Mouse (Mus musculus) limb, embryonic 15.5 days (tissue): ENCODE measurements around the gene Acsm3. TPM values are rescaled to one million over a fixed set of nuclear protein-coding genes. Genes with fewer than 3 reads are reported as not detected.
A peak's percentile ranks its signal among the peaks of the same experiment; 100 is the strongest.

Experiments
- ATAC-seq: fragments of 200-750 bp; cut with Nextera tagmentation; 2 replicates; pipeline ENCODE4 v1.8.0; 2017; ENCODE audit warnings: low read depth, moderate TSS enrichment; ENCODE audit not compliant: insufficient number of reproducible peaks, low FRiP score, low TSS enrichment
- H3K27ac ChIP-seq: fragments of 300-500 bp; sonication (generic); 2 replicates; pipeline ENCODE4 v1.5.1; 2015; ENCODE audit warnings: moderate library complexity, mild to moderate bottlenecking, inconsistent platforms
- H3K27me3 ChIP-seq: fragments of 300-500 bp; sonication (generic); 2 replicates; pipeline ENCODE4 v1.6.1; 2015; ENCODE audit warnings: inconsistent platforms
- H3K36me3 ChIP-seq: fragments of 300-500 bp; sonication (generic); 2 replicates; pipeline ENCODE4 v1.6.1; 2015; ENCODE audit warnings: inconsistent platforms
- H3K4me1 ChIP-seq: fragments of 300-500 bp; sonication (generic); 2 replicates; pipeline ENCODE4 v1.6.1; 2015; ENCODE audit warnings: inconsistent platforms
- H3K4me2 ChIP-seq: fragments of 300-500 bp; sonication (generic); 2 replicates; pipeline ENCODE4 v1.6.1; 2015; ENCODE audit warnings: mild to moderate bottlenecking, inconsistent platforms
- H3K4me3 ChIP-seq: fragments of 300-500 bp; sonication (generic); 2 replicates; pipeline ENCODE4 v1.5.1; 2015; ENCODE audit warnings: mild to moderate bottlenecking, inconsistent platforms
- H3K9ac ChIP-seq: fragments of 300-500 bp; sonication (generic); 2 replicates; pipeline ENCODE4 v1.6.1; 2015; ENCODE audit warnings: inconsistent platforms
- H3K9me3 ChIP-seq: fragments of 300-500 bp; sonication (generic); 2 replicates; pipeline ENCODE4 v1.6.1; 2016; ENCODE audit warnings: inconsistent platforms
- WGBS: fragments of 180-500 bp; shearing (Covaris S2); methylation state at CpG from one replicate; pipeline ENCODE4 v1.1.7; 2015; 5-methylcytosine and 5-hydroxymethylcytosine counted together
- polyA plus RNA-seq: library from polyadenylated mRNA; unstranded; fragments of >200 nt; fragmentation: Nextera tagmentation; extraction: Ambion mirVana; gene quantifications from 2 replicates; pipeline ENCODE4 v1.2.1, GENCODE M21; 2015

Acsm3 gene
- polyA plus RNA-seq, 1 experiment from 2014 or later = 0.37 TPM

- Histone ChIP-seq H3K4me3 (no peak overlapping the region), H3K27ac (no peak overlapping the region), H3K36me3 (no peaks in the 10 kb centered on the region), H3K4me1 (no peaks in the 10 kb centered on the region), H3K4me2 (no peak overlapping the region), H3K9ac (no peak overlapping the region), H3K9me3 (no peaks in the 10 kb centered on the region), H3K27me3 (no peaks in the 10 kb centered on the region)
- ATAC-seq = no peak
- WGBS = 82% methylated on average over 1 of the region's 1 CpGs
These were observed 7.0 kb upstream of the Acsm3 start for GRCm38 (mm10) chr7:119753696-119754095.

- H3K4me2 ChIP-seq = no peak overlapping the region
- H3K4me1 ChIP-seq = no peaks in the 10 kb centered on the region
- 27% methylated on average over 4 of the region's 4 CpGs for WGBS
- ATAC-seq = no peak
- H3K4me3 ChIP-seq = no peak overlapping the region
- no peak overlapping the region for H3K9ac ChIP-seq
- no peaks in the 10 kb centered on the region for H3K36me3 ChIP-seq
- no peaks in the 10 kb centered on the region for H3K9me3 ChIP-seq
- no peak overlapping the region for H3K27ac ChIP-seq
- H3K27me3 ChIP-seq = no peaks in the 10 kb centered on the region
These were observed 1.5 kb downstream of the Acsm3 start for GRCm38 (mm10) chr7:119762166-119762697.

GRCm38 (mm10) chr7:119764377-119764776 lies 3.7 kb downstream of the Acsm3 start:
- H3K9ac ChIP-seq = no peak overlapping the region
- no peaks in the 10 kb centered on the region for H3K27me3 ChIP-seq
- no peak overlapping the region for H3K4me3 ChIP-seq
- H3K36me3 ChIP-seq = no peaks in the 10 kb centered on the region
- H3K4me2 ChIP-seq = no peak overlapping the region
- H3K4me1 ChIP-seq = no peaks in the 10 kb centered on the region
- WGBS = 75% methylated on average over 3 of the region's 3 CpGs
- no peaks in the 10 kb centered on the region for H3K9me3 ChIP-seq
- no peak overlapping the region for H3K27ac ChIP-seq
- no peak for ATAC-seq

- no peaks in the 10 kb centered on the region for H3K9me3 ChIP-seq
- 66% methylated on average over 6 of the region's 6 CpGs for WGBS
- no peak overlapping the region for H3K4me2 ChIP-seq
- no peak for ATAC-seq
- H3K27ac ChIP-seq = no peak overlapping the region
- no peaks in the 10 kb centered on the region for H3K36me3 ChIP-seq
- no peak overlapping the region for H3K4me3 ChIP-seq
- no peak overlapping the region for H3K9ac ChIP-seq
- H3K4me1 ChIP-seq = no peaks in the 10 kb centered on the region
- H3K27me3 ChIP-seq = no peaks in the 10 kb centered on the region
These were observed 6.3 kb downstream of the Acsm3 start for GRCm38 (mm10) chr7:119766996-119767395.

- Histone ChIP-seq H3K4me1 (no peaks in the 10 kb centered on the region), H3K36me3 (no peaks in the 10 kb centered on the region), H3K4me2 (no peak overlapping the region), H3K9me3 (no peaks in the 10 kb centered on the region), H3K27me3 (no peaks in the 10 kb centered on the region), H3K9ac (no peak overlapping the region), H3K4me3 (no peak overlapping the region), H3K27ac (no peak overlapping the region)
- no peak for ATAC-seq
- WGBS = 91% methylated on average over 8 of the region's 8 CpGs
These were observed 9.2 kb downstream of the Acsm3 start for GRCm38 (mm10) chr7:119769895-119770294.

- WGBS = 95% methylated on average over 2 of the region's 2 CpGs
- ATAC-seq = no peak
These were observed 22.7 kb downstream of the Acsm3 start for GRCm38 (mm10) chr7:119783453-119783852.

GRCm38 (mm10) chr7:119784908-119785307 lies 24.2 kb downstream of the Acsm3 start:
- Histone ChIP-seq H3K4me3 (no peak overlapping the region), H3K36me3 (peaks cover 46% of the 10 kb centered on the region), H3K27ac (no peak overlapping the region), H3K4me2 (no peak overlapping the region), H3K27me3 (no peaks in the 10 kb centered on the region), H3K9ac (no peak overlapping the region), H3K4me1 (no peaks in the 10 kb centered on the region), H3K9me3 (no peaks in the 10 kb centered on the region)
- ATAC-seq = no peak
- WGBS = 93% methylated on average over 5 of the region's 5 CpGs

More at GRCm38 (mm10) chr7:119783453-119783852, 22.7 kb downstream of the Acsm3 start:
- H3K36me3 ChIP-seq = peaks cover 40% of the 10 kb centered on the region
- H3K27ac ChIP-seq = no peak overlapping the region
- H3K27me3 ChIP-seq = no peaks in the 10 kb centered on the region
- no peak overlapping the region for H3K4me2 ChIP-seq
- H3K4me1 ChIP-seq = no peaks in the 10 kb centered on the region
- H3K4me3 ChIP-seq = no peak overlapping the region
- no peak overlapping the region for H3K9ac ChIP-seq
- no peaks in the 10 kb centered on the region for H3K9me3 ChIP-seq

- Histone ChIP-seq H3K9me3 (no peaks in the 10 kb centered on the region), H3K9ac (no peak overlapping the region), H3K4me2 (no peak overlapping the region), H3K4me3 (no peak overlapping the region), H3K36me3 (peaks cover 43% of the 10 kb centered on the region), H3K4me1 (peaks cover 8% of the 10 kb centered on the region; the same call in 1 of the 2 replicates), H3K27ac (no peak overlapping the region), H3K27me3 (no peaks in the 10 kb centered on the region)
- WGBS = 87% methylated on average over 3 of the region's 3 CpGs
- no peak for ATAC-seq
These were observed 28.3 kb downstream of the Acsm3 start for GRCm38 (mm10) chr7:119789024-119789423.

GRCm38 (mm10) chr7:119793586-119794250 lies 33.0 kb downstream of the Acsm3 start, which contains the start of the genes Rexo5 and Eri2:
Rexo5 (plus strand) TSS chr7:119794006.
Eri2 (minus strand) TSS chr7:119794058.
- Histone ChIP-seq H3K27me3 (no peaks in the 10 kb centered on the region), H3K4me3 (peak within 1 kb of the TSS; percentile 73), H3K27ac (peak within 1 kb of the TSS; percentile 79), H3K36me3 (peaks cover 16% of the 10 kb centered on the region), H3K9me3 (no peaks in the 10 kb centered on the region), H3K9ac (peak within 1 kb of the TSS; percentile 62), H3K4me2 (peak within 1 kb of the TSS; percentile 77), H3K4me1 (peaks cover 12% of the 10 kb centered on the region; the same call in 1 of the 2 replicates)
- WGBS = 0% methylated on average over 53 of the region's 53 CpGs
- peak; percentile 97 for ATAC-seq

GRCm38 (mm10) chr7:119794251-119794638 lies 33.5 kb downstream of the Acsm3 start:
- Histone ChIP-seq H3K4me2 (peak overlapping the region; percentile 77), H3K4me1 (peaks cover 12% of the 10 kb centered on the region; the same call in 1 of the 2 replicates), H3K27ac (peak overlapping the region; percentile 79), H3K4me3 (peak overlapping the region; percentile 73), H3K9me3 (no peaks in the 10 kb centered on the region), H3K9ac (peak overlapping the region; percentile 62), H3K27me3 (no peaks in the 10 kb centered on the region), H3K36me3 (peaks cover 16% of the 10 kb centered on the region)
- ATAC-seq = peak; percentile 81
- WGBS = under 1% methylated on average over 21 of the region's 21 CpGs

- peaks cover 12% of the 10 kb centered on the region; the same call in 1 of the 2 replicates for H3K4me1 ChIP-seq
- no peak for ATAC-seq
- no peak overlapping the region for H3K27ac ChIP-seq
- no peaks in the 10 kb centered on the region for H3K27me3 ChIP-seq
- no peak overlapping the region for H3K9ac ChIP-seq
- 0 out of 2 replicates have a peak, but pooled peaks cover 9% of the 10 kb centered on the region for H3K36me3 ChIP-seq
- peak overlapping the region; percentile 19; the same call in 1 of the 2 replicates for H3K4me3 ChIP-seq
- H3K4me2 ChIP-seq = peak overlapping the region; percentile 12; the same call in 1 of the 2 replicates
- H3K9me3 ChIP-seq = no peaks in the 10 kb centered on the region
These were observed 34.6 kb downstream of the Acsm3 start for GRCm38 (mm10) chr7:119795311-119795710.

- no peaks in the 10 kb centered on the region for H3K4me1 ChIP-seq
- no peak overlapping the region for H3K27ac ChIP-seq
- no peak for ATAC-seq
- H3K9ac ChIP-seq = no peak overlapping the region
- H3K4me3 ChIP-seq = no peak overlapping the region
- no peak overlapping the region for H3K4me2 ChIP-seq
- no peaks in the 10 kb centered on the region for H3K27me3 ChIP-seq
- H3K36me3 ChIP-seq = peaks cover 6% of the 10 kb centered on the region; the same call in 1 of the 2 replicates
- WGBS = 79% methylated on average over 3 of the region's 3 CpGs
- H3K9me3 ChIP-seq = no peaks in the 10 kb centered on the region
These were observed 39.8 kb downstream of the Acsm3 start for GRCm38 (mm10) chr7:119800488-119800887.
